Mouse (Mus musculus) adipose tissue, adult 10 weeks (tissue): ENCODE results near the gene Cd244a. TPM values are rescaled to one million over a fixed set of nuclear protein-coding genes. Genes with fewer than 3 reads are reported as not detected.

Source experiments
- polyA plus RNA-seq: library from polyadenylated mRNA; stranded (reverse); fragments of 350-450 nt; fragmentation: Illumina TruSeq; extraction: RNeasy Lipid Tissue Mini Kit (QIAGEN cat#74804); gene quantifications from one replicate; pipeline ENCODE4 v1.2.3, GENCODE M21; 2014; ENCODE audit warnings: low read depth, low replicate concordance

The Cd244a gene
- polyA plus RNA-seq: 1.0 TPM

GRCm38 (mm10) chr1:171558898-171559297 is at the start of gene Cd244a:
TSS of gene Cd244a (plus strand) at chr1:171559193.

GRCm38 (mm10) chr1:171535194-171535593 is 23.8 kb upstream of the Cd244a start, which contains the start of gene Itln1:
TSS of gene Itln1 (minus strand) at chr1:171535294.

GRCm38 (mm10) chr1:171607176-171607575 is 48.2 kb downstream of the Cd244a start, which contains the start of gene Ly9:
TSS of gene Ly9 (minus strand) at chr1:171607410.

GRCm38 (mm10) chr1:171652734-171653133 is 93.7 kb downstream of the Cd244a start, which contains the start of gene Slamf7:
TSS of gene Slamf7 (minus strand) at chr1:171653035.

Other genes starting within 250 kb of the Cd244a start
- gene Dedd, start 230.0 kb upstream of the Cd244a start, polyA plus RNA-seq: 39.7 TPM
- 95.7 TPM for gene Nit1, start 213.5 kb upstream of the Cd244a start, polyA plus RNA-seq
- 72.2 TPM for gene Pfdn2, start 213.5 kb upstream of the Cd244a start, polyA plus RNA-seq
- gene Klhdc9, start 198.4 kb upstream of the Cd244a start, polyA plus RNA-seq: 5.5 TPM
- 27.6 TPM for gene Nectin4, start 189.1 kb upstream of the Cd244a start, polyA plus RNA-seq
- 6.5 TPM for gene Arhgap30, start 170.2 kb upstream of the Cd244a start, polyA plus RNA-seq
- gene Usf1, start 147.9 kb upstream of the Cd244a start, polyA plus RNA-seq: 59.3 TPM
- 9.5 TPM for gene Tstd1, start 140.3 kb upstream of the Cd244a start, polyA plus RNA-seq
- 71.7 TPM for gene F11r, start 121.7 kb upstream of the Cd244a start, polyA plus RNA-seq
- 4.8 TPM for gene Alyref2, start 55.7 kb upstream of the Cd244a start, polyA plus RNA-seq
- not detected for gene Itln1, start 23.9 kb upstream of the Cd244a start, polyA plus RNA-seq
- gene Ly9, start 48.2 kb downstream of the Cd244a start, polyA plus RNA-seq: 2.0 TPM
- gene Slamf7, start 93.8 kb downstream of the Cd244a start, polyA plus RNA-seq: 3.5 TPM
- 14.1 TPM for gene Cd48, start 122.8 kb downstream of the Cd244a start, polyA plus RNA-seq
- 0.11 TPM for gene Slamf1, start 207.9 kb downstream of the Cd244a start, polyA plus RNA-seq